Comparison of ENCODE assay signal across 11 mouse cellular contexts in genomic region chr1:31033851-31034534, GRCm38 (mm10). TPM values are rescaled to one million over a fixed set of nuclear protein-coding genes. Genes with fewer than 3 reads are reported as not detected.
A peak's percentile ranks its signal among the peaks of the same experiment; 100 is the strongest.
DNase-seq lines count a peak whose midpoint lies in the region; ATAC-seq lines count a peak whose summit lies in the region.
"Had no signal": no experiment of that assay in that cellular context is flagged by ENCODE, and none has a peak within 500 bp of the region (broad histone marks: within the 10 kb centered on the region; RNA-seq: fewer than 3 reads in every experiment).

No protein-coding gene starts in this region.

- DNase-seq in adipocyte (ENCODE audit: low spot score) = peak; percentile 60
- peak; percentile 66 for DNase-seq in lung, postnatal 25 days (ENCODE audit: low spot score)
- DNase-seq in urinary bladder, postnatal 36 days (ENCODE audit: low spot score in 2 of 2) = no peak
- DNase-seq in frontal cortex, postnatal 36 days (ENCODE audit: low spot score in 2 of 2) = no peak
- DNase-seq in gastrocnemius, adult 18-20 months (ENCODE audit: low spot score) = no peak
- DNase-seq: thymus, postnatal 14 days had no signal

- H3K4me3 ChIP-seq in brown adipose tissue, adult 24 weeks (ENCODE audit: insufficient read depth, low read depth, low read length) = no peak overlapping the region
- H3K4me3 ChIP-seq in kidney, embryonic 16.5 days (ENCODE audit: low read length) = no peak overlapping the region
- H3K4me3 ChIP-seq: forebrain, embryonic 12.5 days had no signal

- H3K4me1 ChIP-seq in brown adipose tissue, adult 24 weeks (ENCODE audit: control insufficient read depth, insufficient read depth, insufficient read length, low read length) = no peaks in the 10 kb centered on the region; the same call in 1 of the 2 replicates
- no peaks in the 10 kb centered on the region for H3K4me1 ChIP-seq in kidney, embryonic 16.5 days (ENCODE audit: insufficient read depth, low read length)
- H3K4me1 ChIP-seq: forebrain, embryonic 12.5 days had no signal

- no peak overlapping the region for H3K9ac ChIP-seq in kidney, embryonic 16.5 days (replicated peaks; ENCODE audit: low read length)
- H3K9ac ChIP-seq: forebrain, embryonic 12.5 days had no signal

- peak; percentile 96 for ATAC-seq in kidney, embryonic 16.5 days (ENCODE audit: low FRiP score, low TSS enrichment)

- H3K4me2 ChIP-seq in kidney, embryonic 16.5 days (replicated peaks; ENCODE audit: low read depth, low read length) = no peak overlapping the region
- H3K4me2 ChIP-seq: forebrain, embryonic 12.5 days had no signal

- WGBS in kidney, embryonic 16.5 days = 42% methylated on average over 2 of the region's 2 CpGs

- H3K9me3 ChIP-seq in kidney, embryonic 16.5 days (ENCODE audit: low read length) = no peaks in the 10 kb centered on the region
- H3K9me3 ChIP-seq: forebrain, embryonic 12.5 days had no signal

- no peaks in the 10 kb centered on the region for H3K27me3 ChIP-seq in kidney, embryonic 16.5 days (ENCODE audit: insufficient read depth, low read length)
- H3K27me3 ChIP-seq: forebrain, embryonic 12.5 days had no signal

- no peaks in the 10 kb centered on the region for H3K36me3 ChIP-seq in kidney, embryonic 16.5 days (ENCODE audit: insufficient read depth, low read length)
- H3K36me3 ChIP-seq: forebrain, embryonic 12.5 days had no signal

- H3K27ac ChIP-seq in brown adipose tissue, adult 24 weeks (replicated peaks; ENCODE audit: low read depth, low read length) = peak overlapping the region; percentile 74
- no peak overlapping the region for H3K27ac ChIP-seq in kidney, embryonic 16.5 days (ENCODE audit: low read length)
- H3K27ac ChIP-seq: forebrain, embryonic 12.5 days had no signal

RNA-seq across cellular contexts. Expression of gene AC153137.1, which starts 56.2 kb away (rescaled TPM):
- polyA plus RNA-seq in brown adipose tissue, adult 24 weeks (2012; ENCODE audit: insufficient read depth, insufficient read length, missing spikeins) = not detected in 2 replicates
- not detected in 2 replicates for polyA plus RNA-seq in kidney, embryonic 16.5 days (2015; fragmentation: Nextera tagmentation; extraction: Ambion mirVana)
- not detected for total RNA-seq in gastrocnemius, adult 18-20 months (2021)
- total RNA-seq: MEL had no signal
- polyA plus RNA-seq: forebrain, embryonic 12.5 days; heart, embryonic 16.5 days had no signal

Comparison
In these comparisons a context has a peak if more than half of its experiments do, and no peak if none do; other contexts are left out.
1. DNase-seq: peak in adipocyte (single experiment) and lung, postnatal 25 days (single experiment); none in urinary bladder, postnatal 36 days (0 of 2), frontal cortex, postnatal 36 days (0 of 2) and gastrocnemius, adult 18-20 months (single experiment).